Mouse (Mus musculus): ENCODE measurements around the gene Gm5773. TPM values are rescaled to one million over a fixed set of nuclear protein-coding genes. Genes with fewer than 3 reads are reported as not detected.
"Not testable (repeated sequence)": the region's sequence is repeated elsewhere in the genome, so short reads cannot be mapped to it uniquely, and the experiment has no call there.

Gene Gm5773
- not detected in 2 replicates for polyA plus RNA-seq (2016; fragmentation: Nextera tagmentation; extraction: Ambion mirVana)

DNA sequence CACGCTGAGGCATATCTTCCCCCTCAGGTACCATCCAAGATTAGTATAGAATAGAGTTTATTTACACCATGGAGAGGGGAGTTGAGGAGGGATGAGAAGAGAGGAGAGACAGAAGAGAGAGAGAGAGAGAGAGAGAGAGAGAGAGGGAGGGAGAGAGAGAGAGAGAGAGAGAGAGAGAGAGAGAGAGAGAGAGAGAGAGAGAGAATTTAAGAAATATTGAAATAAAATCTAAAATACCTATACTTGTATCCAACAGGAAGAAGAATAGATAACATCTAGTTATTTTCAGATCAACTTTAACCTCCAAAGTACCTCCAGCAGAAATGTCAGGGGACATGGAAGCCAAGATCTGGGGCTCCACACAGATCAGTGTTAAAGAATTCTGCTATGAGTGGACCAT is at the start of gene Gm5773:
Gm5773 (plus strand) TSS at position 301 of the 400 bp plus-strand sequence.
- ATAC-seq (ENCODE audit: low FRiP score, low read depth); H3K4me3 ChIP-seq; H3K27me3 ChIP-seq; H3K9me3 ChIP-seq; H3K4me1 ChIP-seq; H3K4me2 ChIP-seq (replicated peaks); H3K27ac ChIP-seq (replicated peaks); H3K36me3 ChIP-seq; H3K9ac ChIP-seq (replicated peaks): not testable (repeated sequence)
- 80% methylated on average over 1 of the region's 1 CpGs for WGBS

DNA sequence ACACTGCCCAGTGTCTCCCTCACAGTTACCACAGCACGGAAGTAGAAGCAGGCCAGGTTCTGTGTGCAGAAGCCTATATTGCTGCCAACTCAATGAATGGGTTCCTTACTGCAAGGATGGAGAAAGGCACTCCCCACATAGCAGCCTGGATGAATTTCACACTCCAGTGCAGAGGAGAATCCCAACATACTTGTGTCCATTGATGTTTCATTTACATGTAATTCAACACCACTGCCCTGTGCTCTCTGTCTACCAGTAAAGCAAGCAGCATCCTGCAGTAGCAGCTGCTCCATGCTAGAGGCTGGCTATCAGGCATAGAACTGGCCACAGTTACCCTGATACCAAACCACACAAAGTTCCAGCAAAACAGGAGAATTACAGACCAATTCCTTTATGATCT is 27.3 kb upstream of the Gm5773 start:
- not testable (repeated sequence) for H3K4me3 ChIP-seq; H3K36me3 ChIP-seq; H3K9me3 ChIP-seq; H3K4me1 ChIP-seq; ATAC-seq (ENCODE audit: low FRiP score, low read depth); H3K9ac ChIP-seq (replicated peaks); H3K27ac ChIP-seq (replicated peaks); H3K27me3 ChIP-seq; H3K4me2 ChIP-seq (replicated peaks)
- WGBS = 84% methylated on average over 1 of the region's 1 CpGs

DNA sequence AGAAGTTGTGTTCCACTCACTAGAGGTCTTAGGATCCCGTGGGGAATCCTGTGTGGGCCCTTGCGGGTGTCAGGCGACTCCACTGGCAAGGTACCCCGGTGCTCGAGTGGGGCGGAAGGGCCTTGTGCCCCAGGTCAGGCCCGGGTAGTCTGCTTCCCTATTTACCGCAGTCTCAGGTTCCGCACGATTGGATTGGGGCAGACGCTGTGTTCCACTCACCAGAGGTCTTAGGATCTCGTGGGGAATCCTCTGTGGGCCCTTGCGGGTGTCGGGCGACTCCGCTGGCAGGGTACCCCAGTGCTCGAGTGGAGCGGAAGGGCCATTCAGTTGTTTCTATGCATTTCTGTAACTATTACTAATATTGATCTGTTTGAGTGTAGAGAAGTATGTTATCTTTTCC is 18.8 kb upstream of the Gm5773 start:
- not testable (repeated sequence) for H3K27ac ChIP-seq (replicated peaks); H3K9ac ChIP-seq (replicated peaks); H3K36me3 ChIP-seq; H3K4me1 ChIP-seq; H3K9me3 ChIP-seq; H3K4me2 ChIP-seq (replicated peaks); H3K4me3 ChIP-seq; H3K27me3 ChIP-seq; ATAC-seq (ENCODE audit: low FRiP score, low read depth)
- 93% methylated on average over 18 of the region's 18 CpGs for WGBS

DNA sequence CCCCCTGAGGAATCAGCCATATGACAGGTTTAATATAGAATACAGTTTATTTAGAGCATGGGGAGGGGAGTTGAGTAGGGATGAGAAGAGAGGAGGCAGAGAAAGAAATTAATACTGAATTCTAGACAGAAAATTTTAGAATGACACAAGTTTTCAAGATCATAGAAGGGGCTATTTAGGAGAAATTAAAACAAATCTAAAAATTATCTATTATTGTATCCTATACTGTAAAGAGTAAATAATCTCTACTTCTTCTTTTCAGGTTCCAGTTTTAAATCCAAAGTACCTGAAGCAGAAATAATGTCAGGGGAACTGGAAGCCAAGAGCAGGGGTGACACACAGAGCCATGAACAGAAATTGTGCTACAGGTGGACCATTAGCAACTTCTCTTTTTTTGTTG is 23.3 kb downstream of the Gm5773 start, which contains the start of gene Tdpoz4:
Tdpoz4 (plus strand) TSS at position 301 of the 400 bp plus-strand sequence.
- not testable (repeated sequence) for H3K4me2 ChIP-seq (replicated peaks); H3K27me3 ChIP-seq; H3K4me1 ChIP-seq; H3K9me3 ChIP-seq; H3K9ac ChIP-seq (replicated peaks); H3K4me3 ChIP-seq; ATAC-seq (ENCODE audit: low FRiP score, low read depth); H3K27ac ChIP-seq (replicated peaks); H3K36me3 ChIP-seq

DNA sequence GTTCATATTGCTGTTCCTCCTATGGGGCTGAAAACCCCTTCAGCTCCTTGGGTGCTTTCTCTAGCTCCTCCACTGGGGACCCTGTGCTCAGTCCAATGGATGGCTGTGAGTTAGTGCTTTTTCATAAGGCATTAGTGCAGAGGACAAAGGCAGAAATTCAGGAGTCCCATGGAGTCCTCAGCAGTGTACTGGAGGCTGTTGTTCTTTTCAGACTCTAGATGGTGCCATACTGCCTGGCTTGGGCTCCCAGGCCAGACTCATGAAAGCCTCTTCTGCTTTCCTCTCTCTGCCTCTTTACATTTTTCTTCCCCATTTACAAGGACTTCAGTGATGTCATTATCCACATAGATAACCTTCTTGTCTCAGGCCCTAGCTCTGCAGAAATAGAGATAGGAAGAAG is 40.5 kb downstream of the Gm5773 start:
- not testable (repeated sequence) for H3K4me1 ChIP-seq; H3K27ac ChIP-seq (replicated peaks); H3K27me3 ChIP-seq; H3K4me3 ChIP-seq; H3K4me2 ChIP-seq (replicated peaks); ATAC-seq (ENCODE audit: low FRiP score, low read depth); H3K9ac ChIP-seq (replicated peaks); H3K36me3 ChIP-seq; H3K9me3 ChIP-seq

Other genes starting within 250 kb of the Gm5773 start
- 156 and 197 TPM in 2 replicates for gene S100a10, start 217.9 kb upstream of the Gm5773 start, polyA plus RNA-seq (2016; fragmentation: Nextera tagmentation; extraction: Ambion mirVana)
- not detected in 2 replicates for gene Tdpoz2, start 120.3 kb upstream of the Gm5773 start, polyA plus RNA-seq (2016; fragmentation: Nextera tagmentation; extraction: Ambion mirVana)
- not detected in 2 replicates for gene Tdpoz1, start 96.7 kb upstream of the Gm5773 start, polyA plus RNA-seq (2016; fragmentation: Nextera tagmentation; extraction: Ambion mirVana)
- not detected in 2 replicates for gene Gm37596, start 79.9 kb upstream of the Gm5773 start, polyA plus RNA-seq (2016; fragmentation: Nextera tagmentation; extraction: Ambion mirVana)
- not detected in 2 replicates for gene Tdpoz4, start 23.4 kb downstream of the Gm5773 start, polyA plus RNA-seq (2016; fragmentation: Nextera tagmentation; extraction: Ambion mirVana)
- gene Tdpoz3, start 53.0 kb downstream of the Gm5773 start, polyA plus RNA-seq (2016; fragmentation: Nextera tagmentation; extraction: Ambion mirVana) = not detected in 2 replicates
- not detected in 2 replicates for gene Gm9117, start 170.5 kb downstream of the Gm5773 start, polyA plus RNA-seq (2016; fragmentation: Nextera tagmentation; extraction: Ambion mirVana)
- not detected in 2 replicates for gene Tdpoz5, start 188.3 kb downstream of the Gm5773 start, polyA plus RNA-seq (2016; fragmentation: Nextera tagmentation; extraction: Ambion mirVana)